Mouse (Mus musculus) myocyte (in vitro differentiated cells): ENCODE measurements around the gene Gpx3. TPM values are rescaled to one million over a fixed set of nuclear protein-coding genes. Genes with fewer than 3 reads are reported as not detected.

Experiments
- H3K27me3 ChIP-seq: one replicate; pipeline ENCODE4 v1.6.1; 2011; ENCODE audit not compliant: control insufficient read depth, insufficient read depth, insufficient read length
- H3K36me3 ChIP-seq: one replicate; pipeline ENCODE4 v1.6.1; 2011; ENCODE audit not compliant: control insufficient read depth, insufficient read depth
- H3K4me2 ChIP-seq: one replicate; pipeline ENCODE4 v1.6.1; 2011; ENCODE audit warnings: low read depth, control low read depth
- H3K4me3 ChIP-seq: one replicate; pipeline ENCODE4 v1.5.1; 2011; ENCODE audit warnings: mild to moderate bottlenecking, control low read depth, moderate library complexity
- H3K79me2 ChIP-seq: one replicate; pipeline ENCODE4 v1.6.1; 2011; ENCODE audit not compliant: control insufficient read depth, insufficient read depth
- H3ac ChIP-seq: one replicate; pipeline ENCODE4 v1.6.1; 2011; ENCODE audit not compliant: control insufficient read depth, insufficient read length
- CEBPB ChIP-seq: IDR thresholded peaks from 2 replicates; pipeline ENCODE4 v1.6.1; 2011; ENCODE audit warnings: mild to moderate bottlenecking, moderate library complexity; ENCODE audit not compliant: poor library complexity, insufficient read depth, severe bottlenecking
- E2F4 ChIP-seq: IDR thresholded peaks from one replicate; pipeline ENCODE4 v1.6.1; 2011; ENCODE audit warnings: mild to moderate bottlenecking, control low read depth, moderate library complexity; ENCODE audit not compliant: insufficient read depth
- MAX ChIP-seq: IDR thresholded peaks from one replicate; pipeline ENCODE4 v1.6.1; 2011; ENCODE audit warnings: low read depth, mild to moderate bottlenecking, control low read depth
- MYOD1 ChIP-seq, 3 experiments: IDR thresholded peaks; one replicate each; pipeline ENCODE4 v1.6.1; 2011; ENCODE audit warnings: control low read depth in 2 of 3, low read depth in 2 of 3, mild to moderate bottlenecking in 2 of 3, moderate library complexity in 1 of 3; ENCODE audit not compliant: insufficient read length in 2 of 3, control insufficient read depth in 1 of 3
- MYOG ChIP-seq, 3 experiments: IDR thresholded peaks; one replicate each; pipeline ENCODE4 v1.6.1; 2011; ENCODE audit warnings: control low read depth in 2 of 3, low read depth in 2 of 3, mild to moderate bottlenecking in 2 of 3; ENCODE audit not compliant: insufficient read length in 2 of 3, control insufficient read depth in 1 of 3, insufficient read depth in 1 of 3
- POLR2A ChIP-seq: IDR thresholded peaks from one replicate; pipeline ENCODE4 v1.6.1; 2011; ENCODE audit warnings: low read depth, mild to moderate bottlenecking, control low read depth, moderate library complexity; ENCODE audit not compliant: insufficient read length
- POLR2AphosphoS2 ChIP-seq: IDR thresholded peaks from one replicate; pipeline ENCODE4 v1.6.1; 2011; ENCODE audit warnings: low read depth, control low read depth; ENCODE audit not compliant: insufficient read length
- REST ChIP-seq: IDR thresholded peaks from one replicate; pipeline ENCODE4 v1.6.1; 2011; ENCODE audit warnings: mild to moderate bottlenecking, control low read depth, moderate library complexity; ENCODE audit not compliant: insufficient read depth, insufficient read length
- SRF ChIP-seq: IDR thresholded peaks from one replicate; pipeline ENCODE4 v1.6.1; 2011; ENCODE audit warnings: low read depth; ENCODE audit not compliant: control insufficient read depth, insufficient read length
- TCF12 ChIP-seq: IDR thresholded peaks from one replicate; pipeline ENCODE4 v1.6.1; 2011; ENCODE audit warnings: mild to moderate bottlenecking, control low read depth; ENCODE audit not compliant: poor library complexity, insufficient read depth, severe bottlenecking
- TCF3 ChIP-seq: IDR thresholded peaks from one replicate; pipeline ENCODE4 v1.6.1; 2011; ENCODE audit warnings: low read depth, control low read depth; ENCODE audit not compliant: insufficient read length
- USF1 ChIP-seq: IDR thresholded peaks from one replicate; pipeline ENCODE4 v1.6.1; 2011; ENCODE audit warnings: low read depth, mild to moderate bottlenecking, control low read depth, moderate library complexity
- polyA plus RNA-seq: library from polyadenylated mRNA; unstranded; fragments of >200 nt; fragmentation: generic; extraction: Trizol; gene quantifications from one replicate; pipeline ENCODE4 v1.2.1, GENCODE M21; 2012; ENCODE audit warnings: missing spikeins

The Gpx3 gene
- polyA plus RNA-seq, 1 experiment: 9.4 TPM

DNA sequence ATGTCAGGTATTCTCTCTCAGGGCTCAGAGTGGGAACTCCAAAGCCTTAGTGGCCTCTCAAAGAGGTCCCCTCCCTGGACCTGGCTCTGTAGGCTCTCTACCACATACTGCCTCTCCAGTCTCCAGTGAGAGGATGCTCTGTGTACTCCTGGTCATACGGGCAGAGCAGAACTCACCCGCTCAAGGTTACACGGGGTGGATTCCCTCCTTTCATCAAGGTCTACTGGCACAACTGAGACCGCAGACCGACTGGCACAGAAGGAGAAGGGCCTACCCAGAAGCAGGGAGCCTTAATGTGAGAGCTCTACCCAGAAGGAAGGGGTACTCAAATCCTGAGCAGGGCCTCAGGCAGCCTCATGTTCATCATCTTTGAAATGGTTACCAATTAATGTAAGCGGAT, 30.3 kb downstream of the Gpx3 start:
- H3K36me3 ChIP-seq: peaks cover 8% of the 10 kb centered on the region
- no peaks in the 10 kb centered on the region for H3K27me3 ChIP-seq

DNA sequence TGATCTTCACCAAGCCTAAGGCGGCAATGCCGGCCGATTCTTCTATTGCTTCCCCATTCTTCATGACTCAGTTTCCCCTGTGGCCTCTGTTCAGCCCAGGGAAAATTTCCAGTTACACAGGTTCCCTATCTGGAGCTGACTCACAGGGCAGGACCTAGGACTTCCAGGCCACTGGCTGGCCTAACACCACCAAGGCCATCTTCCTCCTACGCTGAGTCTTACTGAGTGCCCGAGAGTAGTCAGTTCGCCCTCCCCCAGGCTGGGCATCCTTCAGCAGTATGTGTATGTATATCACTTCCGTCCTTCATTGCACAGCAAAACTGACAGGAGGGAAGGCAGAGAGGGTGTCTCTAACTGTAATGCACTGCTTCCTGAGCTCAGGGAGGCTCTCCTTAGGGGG, 31.9 kb downstream of the Gpx3 start:
- no peaks in the 10 kb centered on the region for H3K79me2 ChIP-seq
- H3ac ChIP-seq: no peak overlapping the region
- H3K4me2 ChIP-seq: no peak overlapping the region
- H3K4me3 ChIP-seq: no peak overlapping the region
- TF ChIP-seq MYOD1 (IDR thresholded peaks at IDR 0.05; ENCODE audit: control insufficient read depth in 1 of 3, insufficient read length in 2 of 3, low read depth in 2 of 3) (no peak), TCF12 (no peak), MAX (no peak), REST (no peak), POLR2AphosphoS2 (no peak), SRF (no peak), USF1 (no peak), POLR2A (no peak), E2F4 (no peak), TCF3 (no peak), MYOG (IDR thresholded peaks at IDR 0.05; ENCODE audit: control insufficient read depth in 1 of 3, insufficient read depth in 1 of 3, insufficient read length in 2 of 3, low read depth in 2 of 3) (no peak), CEBPB (no peak)
- no peaks in the 10 kb centered on the region for H3K27me3 ChIP-seq
- peaks cover 8% of the 10 kb centered on the region for H3K36me3 ChIP-seq

More for the DNA sequence above, 30.3 kb downstream of the Gpx3 start:
- Histone ChIP-seq H3ac (no peak overlapping the region), H3K79me2 (no peaks in the 10 kb centered on the region), H3K4me3 (no peak overlapping the region), H3K4me2 (no peak overlapping the region)
- TF ChIP-seq MAX (no peak), TCF3 (no peak), POLR2AphosphoS2 (no peak), REST (no peak), MYOG (IDR thresholded peaks at IDR 0.05; ENCODE audit: control insufficient read depth in 1 of 3, insufficient read depth in 1 of 3, insufficient read length in 2 of 3, low read depth in 2 of 3) (no peak), POLR2A (no peak), SRF (no peak), USF1 (no peak), CEBPB (no peak), E2F4 (no peak), TCF12 (no peak), MYOD1 (IDR thresholded peaks at IDR 0.05; ENCODE audit: control insufficient read depth in 1 of 3, insufficient read length in 2 of 3, low read depth in 2 of 3) (no peak)

DNA sequence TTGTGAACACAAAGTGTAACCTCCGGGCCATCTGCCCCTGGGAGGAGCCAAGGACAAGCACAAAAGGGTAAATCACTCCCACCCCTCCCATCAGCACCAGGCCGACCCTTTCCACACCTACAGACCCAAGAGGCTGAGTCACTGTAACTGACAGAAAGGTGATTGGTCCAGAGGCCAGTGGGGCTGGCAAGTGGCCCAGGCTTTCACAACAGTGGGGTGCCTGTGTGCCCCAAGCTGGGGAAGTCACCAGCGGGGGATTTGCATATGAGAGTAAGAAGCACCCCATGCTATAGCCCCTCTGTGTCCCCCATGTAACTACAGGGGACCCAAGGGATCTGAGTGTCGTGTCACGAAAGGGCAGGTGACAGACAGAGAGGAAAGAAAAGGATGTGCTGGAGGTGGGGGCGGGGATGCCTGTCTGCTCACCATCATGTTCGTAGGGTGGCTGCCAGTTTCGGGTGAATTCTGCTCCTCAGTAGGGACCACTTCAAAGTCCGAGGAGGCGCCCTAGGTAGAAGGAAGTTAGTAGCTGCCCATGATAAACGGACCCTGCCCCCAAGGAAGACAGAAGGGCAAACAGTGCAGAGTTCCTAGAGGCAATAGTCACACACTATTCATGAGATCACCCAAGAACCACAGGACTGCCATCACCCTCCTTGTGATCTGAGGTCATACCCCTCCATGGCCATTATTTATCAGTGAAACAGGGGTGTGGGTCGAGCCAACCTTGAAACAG, 34.0 kb downstream of the Gpx3 start:
- Histone ChIP-seq H3K4me3 (no peak overlapping the region), H3ac (no peak overlapping the region), H3K27me3 (no peaks in the 10 kb centered on the region), H3K4me2 (no peak overlapping the region), H3K79me2 (no peaks in the 10 kb centered on the region), H3K36me3 (peaks cover 8% of the 10 kb centered on the region)
- TF ChIP-seq MYOD1 (IDR thresholded peaks at IDR 0.05; ENCODE audit: control insufficient read depth in 1 of 3, insufficient read length in 2 of 3, low read depth in 2 of 3) (no peak), SRF (no peak), USF1 (no peak), TCF12 (no peak), REST (no peak), E2F4 (no peak), TCF3 (no peak), POLR2A (no peak), MAX (no peak), POLR2AphosphoS2 (no peak), MYOG (IDR thresholded peaks at IDR 0.05; ENCODE audit: control insufficient read depth in 1 of 3, insufficient read depth in 1 of 3, insufficient read length in 2 of 3, low read depth in 2 of 3) (no peak), CEBPB (no peak)

DNA sequence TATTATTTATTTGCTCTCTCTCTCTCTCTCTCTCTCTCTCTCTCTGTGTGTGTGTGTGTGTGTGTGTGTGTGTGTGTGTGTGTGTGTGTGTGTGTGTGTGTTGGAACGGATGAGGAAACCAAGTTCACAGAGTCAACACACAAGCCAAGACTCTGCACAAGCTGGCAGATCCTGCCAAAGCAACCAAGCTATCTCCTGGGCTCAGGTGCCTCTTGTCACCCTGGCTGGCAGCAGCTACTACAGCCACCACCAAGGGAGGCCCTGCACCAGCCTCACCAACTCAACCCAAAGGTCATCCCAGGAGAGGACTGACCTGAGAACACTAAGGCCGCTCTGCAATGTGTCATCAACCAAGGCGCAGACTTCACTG, 34.5 kb downstream of the Gpx3 start:
- no peak overlapping the region for H3K4me3 ChIP-seq
- TF ChIP-seq E2F4 (no peak), POLR2AphosphoS2 (no peak), MYOG (IDR thresholded peaks at IDR 0.05; ENCODE audit: control insufficient read depth in 1 of 3, insufficient read depth in 1 of 3, insufficient read length in 2 of 3, low read depth in 2 of 3) (no peak), MAX (no peak), TCF3 (no peak)
- no peaks in the 10 kb centered on the region for H3K79me2 ChIP-seq
- H3ac ChIP-seq: no peak overlapping the region
- peaks cover 8% of the 10 kb centered on the region for H3K36me3 ChIP-seq
- no peak overlapping the region for H3K4me2 ChIP-seq
- no peaks in the 10 kb centered on the region for H3K27me3 ChIP-seq

DNA sequence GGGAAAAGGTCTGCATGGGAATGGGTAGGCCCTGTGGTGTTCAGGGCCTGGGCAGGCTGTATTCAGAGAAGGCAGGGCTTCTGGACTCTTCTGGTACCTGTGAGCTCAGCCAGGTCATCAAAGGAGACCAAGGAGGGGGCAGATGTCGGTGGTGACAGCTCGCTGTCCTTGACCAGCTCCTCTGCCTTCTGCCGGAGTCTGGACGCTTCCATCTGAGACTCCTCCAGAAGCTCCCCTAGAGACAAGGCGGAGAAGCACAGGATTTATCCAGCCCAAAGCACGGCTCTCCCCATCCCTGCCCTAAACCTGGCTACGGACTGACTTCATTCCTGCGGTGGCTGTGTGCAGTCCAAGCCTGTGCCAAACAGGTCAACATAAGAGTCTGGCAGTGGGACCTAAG, 37.2 kb downstream of the Gpx3 start:
- TF ChIP-seq TCF12: no peak
- TF ChIP-seq POLR2A: no peak
- no peak for TF ChIP-seq CEBPB
- TF ChIP-seq MYOG (IDR thresholded peaks at IDR 0.05; ENCODE audit: control insufficient read depth in 1 of 3, insufficient read depth in 1 of 3, insufficient read length in 2 of 3, low read depth in 2 of 3): no peak
- no peak for TF ChIP-seq E2F4
- no peak for TF ChIP-seq USF1
- no peak for TF ChIP-seq MAX
- TF ChIP-seq REST: no peak
- no peak for TF ChIP-seq SRF
- TF ChIP-seq POLR2AphosphoS2: no peak
- TF ChIP-seq MYOD1 (IDR thresholded peaks at IDR 0.05; ENCODE audit: control insufficient read depth in 1 of 3, insufficient read length in 2 of 3, low read depth in 2 of 3): no peak
- TF ChIP-seq TCF3: no peak
- Histone ChIP-seq H3K79me2 (no peaks in the 10 kb centered on the region), H3K4me3 (no peak overlapping the region), H3K27me3 (no peaks in the 10 kb centered on the region), H3K4me2 (no peak overlapping the region), H3ac (no peak overlapping the region), H3K36me3 (peaks cover 5% of the 10 kb centered on the region)
